In genomic region chr19:43384978-43385431, GRCm38 (mm10) we compare ENCODE assay signal across 8 mouse cellular contexts. TPM values are rescaled to one million over a fixed set of nuclear protein-coding genes. Genes with fewer than 3 reads are reported as not detected.
DNase-seq lines count a peak whose midpoint lies in the region; ATAC-seq lines count a peak whose summit lies in the region.

No protein-coding gene starts in this region.

- WGBS in embryonic facial prominence, embryonic 15.5 days, result 2% methylated on average over 25 of the region's 25 CpGs
- under 1% methylated on average over 25 of the region's 25 CpGs for WGBS in hindbrain, embryonic 14.5 days
- WGBS in midbrain, embryonic 12.5 days, result under 1% methylated on average over 25 of the region's 25 CpGs

- peak overlapping the region; percentile 86 for H3K27ac ChIP-seq in embryonic facial prominence, embryonic 15.5 days (replicated peaks)
- no peak overlapping the region for H3K27ac ChIP-seq in hindbrain, embryonic 14.5 days
- no peak overlapping the region for H3K27ac ChIP-seq in midbrain, embryonic 12.5 days (replicated peaks)

- H3K4me3 ChIP-seq in embryonic facial prominence, embryonic 15.5 days (replicated peaks), result peak overlapping the region; percentile 46
- peak overlapping the region; percentile 25 for H3K4me3 ChIP-seq in hindbrain, embryonic 14.5 days (replicated peaks; ENCODE audit: low read length)
- peak overlapping the region; percentile 37 for H3K4me3 ChIP-seq in midbrain, embryonic 12.5 days

- no peak for ATAC-seq in embryonic facial prominence, embryonic 15.5 days (ENCODE audit: insufficient number of reproducible peaks, low FRiP score, low TSS enrichment, low read depth)
- no peak for ATAC-seq in hindbrain, embryonic 14.5 days (ENCODE audit: low FRiP score)
- ATAC-seq in midbrain, embryonic 12.5 days (ENCODE audit: low FRiP score, low read depth), result no peak
- ATAC-seq in granulocyte monocyte progenitor cell, adult 5-6 weeks (replicated peaks; ENCODE audit: poor library complexity, severe bottlenecking), result no peak

- no peaks in the 10 kb centered on the region for H3K9me3 ChIP-seq in embryonic facial prominence, embryonic 15.5 days (replicated peaks)
- H3K9me3 ChIP-seq in hindbrain, embryonic 14.5 days (ENCODE audit: control insufficient read depth, low read length), result no peaks in the 10 kb centered on the region
- no peaks in the 10 kb centered on the region for H3K9me3 ChIP-seq in midbrain, embryonic 12.5 days

- peak overlapping the region; percentile 55 for H3K4me2 ChIP-seq in embryonic facial prominence, embryonic 15.5 days (replicated peaks)
- H3K4me2 ChIP-seq in hindbrain, embryonic 14.5 days (replicated peaks), result peak overlapping the region; percentile 46
- peak overlapping the region; percentile 58 for H3K4me2 ChIP-seq in midbrain, embryonic 12.5 days (replicated peaks)

- peaks cover 42% of the 10 kb centered on the region for H3K27me3 ChIP-seq in embryonic facial prominence, embryonic 15.5 days
- H3K27me3 ChIP-seq in hindbrain, embryonic 14.5 days (ENCODE audit: control insufficient read depth, insufficient read depth, low read length), result peaks cover 85% of the 10 kb centered on the region
- peaks cover 66% of the 10 kb centered on the region for H3K27me3 ChIP-seq in midbrain, embryonic 12.5 days

- H3K9ac ChIP-seq in embryonic facial prominence, embryonic 15.5 days, result peak overlapping the region; percentile 33
- peak overlapping the region; percentile 8; the same call in 1 of the 2 replicates for H3K9ac ChIP-seq in hindbrain, embryonic 14.5 days
- no peak overlapping the region for H3K9ac ChIP-seq in midbrain, embryonic 12.5 days (replicated peaks)

- H3K4me1 ChIP-seq in embryonic facial prominence, embryonic 15.5 days, result peaks cover 12% of the 10 kb centered on the region
- H3K4me1 ChIP-seq in hindbrain, embryonic 14.5 days (replicated peaks; ENCODE audit: control insufficient read depth, insufficient read depth, low read length), result peaks cover 21% of the 10 kb centered on the region
- peaks cover 38% of the 10 kb centered on the region for H3K4me1 ChIP-seq in midbrain, embryonic 12.5 days

- DNase-seq in left cerebral cortex, postnatal 4 days, result peak; percentile 43
- DNase-seq in left cerebral cortex, adult 18-20 months (ENCODE audit: low spot score in 2 of 2), result no peak
- peak; percentile 40 for DNase-seq in hindbrain, embryonic 14.5 days (ENCODE audit: low spot score)
- DNase-seq in layer of hippocampus, postnatal 25 days (ENCODE audit: extremely low spot score in 1 of 2, low spot score in 1 of 2), result no peak
- no peak for DNase-seq in left cerebral cortex, postnatal 14 days (ENCODE audit: low spot score in 2 of 2)

- intact Hi-C loops in left cerebral cortex, postnatal 4 days (cut with DNase I), result no loop called here
- intact Hi-C loops in left cerebral cortex, postnatal 14 days (cut with DNase I), result no loop called here

- H3K36me3 ChIP-seq in embryonic facial prominence, embryonic 15.5 days, result no peaks in the 10 kb centered on the region
- no peaks in the 10 kb centered on the region for H3K36me3 ChIP-seq in hindbrain, embryonic 14.5 days (replicated peaks; ENCODE audit: control insufficient read depth, insufficient read depth)
- H3K36me3 ChIP-seq in midbrain, embryonic 12.5 days, result no peaks in the 10 kb centered on the region

RNA-seq across cellular contexts. Expression of gene Hpse2, which starts 3.1 kb away (rescaled TPM):
- total RNA-seq in left cerebral cortex, postnatal 4 days (2021), result 1 to 10 TPM; 1.0 to 1.1 TPM
- not detected for total RNA-seq in left cerebral cortex, adult 18-20 months (2021)
- 16.1 and 19.1 TPM in 2 replicates for polyA plus RNA-seq in embryonic facial prominence, embryonic 15.5 days (2015; fragmentation: Nextera tagmentation; extraction: Ambion mirVana)
- polyA plus RNA-seq in hindbrain, embryonic 14.5 days (2014; fragmentation: Nextera tagmentation; extraction: Ambion mirVana), result not detected in 2 replicates
- polyA plus RNA-seq in midbrain, embryonic 12.5 days (2016; fragmentation: Nextera tagmentation; extraction: Ambion mirVana), result 0.21 and 0.50 TPM in 2 replicates
- under 1 TPM; 0.25 to 0.28 TPM for total RNA-seq in layer of hippocampus, postnatal 25 days (2021)
- total RNA-seq in granulocyte monocyte progenitor cell, adult 5-6 weeks (2014; fragmentation: Nextera tagmentation), result not detected in 2 replicates
- not detected in 2 replicates for total RNA-seq in granulocyte monocyte progenitor cell, adult 5-6 weeks (2017)
- total RNA-seq in left cerebral cortex, postnatal 14 days (2021), result under 1 TPM; 0.18 to 0.27 TPM

RNA-seq across cellular contexts. Expression of gene Cnnm1, which starts 55.2 kb away (rescaled TPM):
- total RNA-seq in left cerebral cortex, postnatal 4 days (2021), result 10 to 100 TPM; 24.6 to 25.8 TPM
- total RNA-seq in left cerebral cortex, adult 18-20 months (2021), result 100 to 1,000 TPM; 104 to 106 TPM
- polyA plus RNA-seq in embryonic facial prominence, embryonic 15.5 days (2015; fragmentation: Nextera tagmentation; extraction: Ambion mirVana), result 3.1 and 3.5 TPM in 2 replicates
- 4.4 and 4.5 TPM in 2 replicates for polyA plus RNA-seq in hindbrain, embryonic 14.5 days (2014; fragmentation: Nextera tagmentation; extraction: Ambion mirVana)
- polyA plus RNA-seq in midbrain, embryonic 12.5 days (2016; fragmentation: Nextera tagmentation; extraction: Ambion mirVana), result 0.36 and 0.59 TPM in 2 replicates
- 100 to 1,000 TPM in 1 of 2 experiments, 10 to 100 TPM in 1; 94.0 to 102 TPM for total RNA-seq in layer of hippocampus, postnatal 25 days (2021)
- total RNA-seq in granulocyte monocyte progenitor cell, adult 5-6 weeks (2014; fragmentation: Nextera tagmentation), result not detected in 2 replicates
- total RNA-seq in granulocyte monocyte progenitor cell, adult 5-6 weeks (2017), result not detected in 2 replicates
- total RNA-seq in left cerebral cortex, postnatal 14 days (2021), result 10 to 100 TPM; 73.1 to 76.9 TPM

Comparison
In these comparisons a context has a peak if more than half of its experiments do, and no peak if none do; other contexts are left out.
1. DNase-seq: peak in left cerebral cortex, postnatal 4 days (single experiment) and hindbrain, embryonic 14.5 days (single experiment); none in left cerebral cortex, adult 18-20 months (0 of 2), layer of hippocampus, postnatal 25 days (0 of 2) and left cerebral cortex, postnatal 14 days (0 of 2).
2. RNA of gene Cnnm1, which starts 55.2 kb away (total RNA-seq): 104 to 106 TPM in left cerebral cortex, adult 18-20 months, 94.0 to 102 TPM in layer of hippocampus, postnatal 25 days, 73.1 to 76.9 TPM in left cerebral cortex, postnatal 14 days and 24.6 to 25.8 TPM in left cerebral cortex, postnatal 4 days; not detected in granulocyte monocyte progenitor cell, adult 5-6 weeks; every median in the first group is over 10 times any median in the second.
3. Peak in every context shown above with its lines, with median percentiles within 50 percentile points of each other: H3K4me2 ChIP-seq and H3K4me3 ChIP-seq.